19 mouse cellular contexts compared by ENCODE assay signal in genomic region chr4:27887262-27887954, GRCm38 (mm10).
"Had no signal": no experiment of that assay in that cellular context is flagged by ENCODE, and none has a peak within 500 bp of the region (broad histone marks: within the 10 kb centered on the region; RNA-seq: fewer than 3 reads in every experiment).

No protein-coding gene starts in this region.

- H3K9me3 ChIP-seq: kidney, embryonic 15.5 days; limb, embryonic 10.5 days; liver, embryonic 15.5 days; megakaryocyte, embryonic 14.5 days; midbrain, embryonic 12.5 days had no signal

- H3K27me3 ChIP-seq: kidney, embryonic 15.5 days; liver, embryonic 15.5 days; megakaryocyte, embryonic 14.5 days; midbrain, embryonic 12.5 days had no signal

- H3K9ac ChIP-seq: kidney, embryonic 15.5 days; liver, embryonic 15.5 days; midbrain, embryonic 12.5 days had no signal

- H3K4me1 ChIP-seq: kidney, embryonic 15.5 days; limb, embryonic 10.5 days; liver, embryonic 15.5 days; megakaryocyte, embryonic 14.5 days; midbrain, embryonic 12.5 days had no signal

- H3K4me2 ChIP-seq: kidney, embryonic 15.5 days; liver, embryonic 11.5 days; liver, embryonic 15.5 days; midbrain, embryonic 12.5 days had no signal

- H3K36me3 ChIP-seq: kidney, embryonic 15.5 days; limb, embryonic 10.5 days; liver, embryonic 15.5 days; midbrain, embryonic 12.5 days had no signal

- ATAC-seq: intestine, embryonic 16.5 days; midbrain, embryonic 16.5 days had no signal

- H3K27ac ChIP-seq: kidney, embryonic 15.5 days; layer of hippocampus, adult 2 months; left cerebral cortex, adult 2 months; limb, embryonic 10.5 days; liver, embryonic 15.5 days; macrophage; midbrain, embryonic 12.5 days had no signal

- DNase-seq: kidney, adult 2 months; kidney, postnatal 25 days; lung, adult 2 months; lung, postnatal 10 days; right cerebral cortex, postnatal 4 days; spleen, adult 18-20 months; thymus, adult 18-20 months; thymus, postnatal 14 days had no signal

- H3K4me3 ChIP-seq: kidney, embryonic 15.5 days; layer of hippocampus, adult 2 months; left cerebral cortex, adult 2 months; limb, embryonic 10.5 days; liver, embryonic 15.5 days; megakaryocyte, embryonic 14.5 days; midbrain, embryonic 12.5 days had no signal
